Mouse (Mus musculus) ovary, adult 2 months (tissue): ENCODE results near the gene Cdk5rap2. TPM values are rescaled to one million over a fixed set of nuclear protein-coding genes. Genes with fewer than 3 reads are reported as not detected.

Experiments
- polyA plus RNA-seq: library from polyadenylated mRNA; depleted of rRNA; stranded (reverse); fragments of >200 nt; gene quantifications from 2 replicates; pipeline ENCODE4 v1.2.3, GENCODE M21; 2012; rRNA removed

Cdk5rap2 gene
- 18.8 and 131 TPM in 2 replicates for polyA plus RNA-seq

DNA sequence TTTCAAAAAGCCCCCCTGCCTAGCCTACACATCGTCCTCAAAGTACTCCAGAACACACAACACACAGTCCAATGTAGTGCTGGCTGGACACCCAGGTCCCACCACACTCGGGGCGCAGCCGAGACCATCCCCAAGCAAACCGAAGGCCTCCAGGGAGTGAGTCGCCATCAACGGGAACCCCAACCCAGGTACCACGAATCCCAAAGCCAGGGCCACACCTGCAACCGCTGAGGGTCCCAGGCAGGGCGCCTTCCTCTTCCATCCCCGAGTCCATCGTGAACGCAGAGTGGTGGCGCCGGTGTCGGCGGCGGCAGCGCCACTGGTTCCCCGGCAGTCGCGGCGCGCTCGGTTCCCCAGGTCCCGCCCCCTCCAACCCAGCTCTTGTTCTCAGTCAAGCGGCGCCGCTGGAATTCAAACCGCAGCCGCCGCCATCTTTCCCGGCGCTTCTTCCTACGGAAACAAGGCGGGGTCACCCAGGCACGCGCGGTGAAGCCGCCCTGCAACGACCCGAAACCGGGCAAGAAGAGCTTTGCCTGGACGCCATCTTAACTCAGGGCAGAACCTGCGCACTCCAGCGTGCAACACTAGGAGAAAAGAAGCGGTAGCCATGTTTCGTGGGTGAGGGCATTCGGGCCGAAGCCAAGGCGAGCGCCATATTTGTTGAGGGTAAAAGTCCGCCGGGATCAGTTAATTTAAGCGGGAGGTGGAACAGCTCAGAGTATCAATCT is at the start of gene Cdk5rap2:
Gene Cdk5rap2 (minus strand): TSS at position 450 of the 728 bp plus-strand sequence.

Other genes with a start within 250 kb of the Cdk5rap2 start
- gene Megf9, start 124.6 kb upstream of the Cdk5rap2 start, polyA plus RNA-seq = 18.1 and 21.7 TPM in 2 replicates